Mouse (Mus musculus) heart, adult 2 months (tissue): ENCODE data around the gene Gpr62. TPM values are rescaled to one million over a fixed set of nuclear protein-coding genes. Genes with fewer than 3 reads are reported as not detected.

ENCODE experiments used
- DNase-seq, 2 experiments: peaks; one replicate each; pipeline ENCODE4 v3.0.0; 2021
- H3K27ac ChIP-seq: fragments of 200-600 bp; 2 replicates; pipeline ENCODE4 v1.8.1; 2022
- H3K27me3 ChIP-seq: fragments of 200-500 bp; 2 replicates; pipeline ENCODE4 v1.6.1; 2012; ENCODE audit warnings: mild to moderate bottlenecking, low read length, inconsistent platforms, mixed read lengths; ENCODE audit not compliant: control insufficient read depth, insufficient read depth
- H3K36me3 ChIP-seq: fragments of 200-500 bp; 2 replicates; pipeline ENCODE4 v1.6.1; 2012; ENCODE audit warnings: low read length, inconsistent platforms; ENCODE audit not compliant: control insufficient read depth, insufficient read depth
- H3K4me1 ChIP-seq: fragments of 200-500 bp; 2 replicates; pipeline ENCODE4 v1.6.1; 2011; ENCODE audit warnings: low read length; ENCODE audit not compliant: control insufficient read depth, insufficient read depth
- H3K4me3 ChIP-seq: fragments of 200-600 bp; 2 replicates; pipeline ENCODE4 v1.8.1; 2022
- H3K79me2 ChIP-seq: fragments of 200-500 bp; replicated peaks from 2 replicates; pipeline ENCODE4 v1.6.1; 2012; ENCODE audit warnings: mild to moderate bottlenecking, inconsistent platforms, low read length, moderate library complexity, mixed read lengths; ENCODE audit not compliant: control insufficient read depth, insufficient read depth
- H3K9ac ChIP-seq: fragments of 200-500 bp; 2 replicates; pipeline ENCODE4 v1.6.1; 2012; ENCODE audit warnings: low read depth, mild to moderate bottlenecking, control low read depth, inconsistent platforms, low read length, mixed read lengths
- CTCF ChIP-seq: fragments of 200-600 bp; IDR thresholded peaks from 2 replicates; pipeline ENCODE4 v1.8.1; 2022; ENCODE audit warnings: antibody characterized with exemption, mild to moderate bottlenecking, moderate library complexity
- EP300 ChIP-seq: fragments of 200-500 bp; IDR thresholded peaks from 2 replicates; pipeline ENCODE4 v1.6.1; 2011; ENCODE audit warnings: low read depth, low read length, control low read depth; ENCODE audit not compliant: insufficient read depth
- POLR2A ChIP-seq: fragments of 200-500 bp; IDR thresholded peaks from 2 replicates; pipeline ENCODE4 v1.6.1; 2011; ENCODE audit warnings: mild to moderate bottlenecking, low read depth, low read length, control low read depth; ENCODE audit not compliant: insufficient read depth
- WGBS: fragments of 180-500 bp; shearing (Covaris S2); methylation state at CpG from one replicate; pipeline ENCODE4 v1.1.7; 2018; 5-methylcytosine and 5-hydroxymethylcytosine counted together
- intact Hi-C: fragments of 180-260 bp; cut with DNase I; formaldehyde crosslinking; loops from one replicate; pipeline ENCODE4 v1.15.1; 2025
- polyA plus RNA-seq: library from polyadenylated mRNA; depleted of rRNA; stranded (reverse); fragments of >200 nt; gene quantifications from 2 replicates; pipeline ENCODE4 v1.2.3, GENCODE M21; 2012
- total RNA-seq, 2 experiments: library from RNA; stranded (reverse); gene quantifications; 2 replicates each; pipeline ENCODE4 v1.2.3; 2021

Gpr62 gene
- total and polyA plus RNA-seq, 3 experiments, result not detected

GRCm38 (mm10) chr9:106473753-106474105 lies 8.0 kb upstream of the Gpr62 start:
- DNase-seq, result peak in 1 of 2 experiments; percentile 27
- H3K27me3 ChIP-seq, result no peaks in the 10 kb centered on the region
- no peak overlapping the region for H3K4me3 ChIP-seq
- TF ChIP-seq CTCF (no peak), EP300 (no peak), POLR2A (no peak)
- intact Hi-C loops, result no loop called here
- H3K4me1 ChIP-seq, result peaks cover 13% of the 10 kb centered on the region
- no peak overlapping the region for H3K9ac ChIP-seq
- WGBS, result 72% methylated on average over 5 of the region's 5 CpGs
- H3K36me3 ChIP-seq, result no peaks in the 10 kb centered on the region
- no peaks in the 10 kb centered on the region for H3K79me2 ChIP-seq
- H3K27ac ChIP-seq, result peak overlapping the region; percentile 96; the same call in 1 of the 2 replicates

- Histone ChIP-seq H3K27me3 (no peaks in the 10 kb centered on the region), H3K9ac (no peak overlapping the region), H3K79me2 (no peaks in the 10 kb centered on the region), H3K4me3 (no peak overlapping the region), H3K36me3 (no peaks in the 10 kb centered on the region), H3K27ac (peak overlapping the region; percentile 75), H3K4me1 (peaks cover 13% of the 10 kb centered on the region)
- peak in 1 of 2 experiments; percentile 24 for DNase-seq
- 91% methylated on average over 16 of the region's 16 CpGs for WGBS
- intact Hi-C loops, result no loop called here
- no peak for TF ChIP-seq CTCF
- no peak for TF ChIP-seq POLR2A
- TF ChIP-seq EP300, result no peak
Observed at GRCm38 (mm10) chr9:106473081-106473752, 7.5 kb upstream of the Gpr62 start.

- 48% methylated on average over 4 of the region's 4 CpGs for WGBS
- Histone ChIP-seq H3K4me3 (no peak overlapping the region), H3K79me2 (no peaks in the 10 kb centered on the region), H3K36me3 (no peaks in the 10 kb centered on the region), H3K27ac (peak overlapping the region; percentile 75), H3K9ac (no peak overlapping the region), H3K4me1 (peaks cover 9% of the 10 kb centered on the region), H3K27me3 (no peaks in the 10 kb centered on the region)
- no peak for DNase-seq
- intact Hi-C loops, result no loop called here
- TF ChIP-seq CTCF (no peak), EP300 (no peak), POLR2A (no peak)
Observed at GRCm38 (mm10) chr9:106472321-106472720, 6.6 kb upstream of the Gpr62 start.

- Histone ChIP-seq H3K36me3 (no peaks in the 10 kb centered on the region), H3K27me3 (no peaks in the 10 kb centered on the region), H3K4me3 (peak overlapping the region; percentile 12; the same call in 1 of the 2 replicates), H3K4me1 (peaks cover 9% of the 10 kb centered on the region), H3K79me2 (no peaks in the 10 kb centered on the region), H3K9ac (peak overlapping the region; percentile 62), H3K27ac (peak overlapping the region; percentile 75)
- intact Hi-C loops, result no loop called here
- TF ChIP-seq CTCF (peak; percentile 38), POLR2A (peak; percentile 70), EP300 (no peak)
- DNase-seq, result peak; percentile 76 to 85
- WGBS, result 23% methylated on average over 5 of the region's 5 CpGs
Observed at GRCm38 (mm10) chr9:106471892-106472291, 6.2 kb upstream of the Gpr62 start.

GRCm38 (mm10) chr9:106470991-106471750 lies 5.4 kb upstream of the Gpr62 start:
- Histone ChIP-seq H3K9ac (no peak overlapping the region; the same call in 1 of the 2 replicates), H3K79me2 (no peaks in the 10 kb centered on the region), H3K27ac (peak overlapping the region; percentile 75), H3K36me3 (no peaks in the 10 kb centered on the region), H3K27me3 (no peaks in the 10 kb centered on the region), H3K4me3 (peak overlapping the region; percentile 12; the same call in 1 of the 2 replicates), H3K4me1 (peaks cover 7% of the 10 kb centered on the region)
- intact Hi-C loops, result no loop called here
- TF ChIP-seq EP300 (no peak), CTCF (no peak)
- 79% methylated on average over 14 of the region's 14 CpGs for WGBS
- peak in 1 of 2 experiments; percentile 16 for DNase-seq

- Histone ChIP-seq H3K4me1 (peaks cover 6% of the 10 kb centered on the region), H3K27ac (no peak overlapping the region), H3K79me2 (no peaks in the 10 kb centered on the region), H3K9ac (no peak overlapping the region), H3K4me3 (no peak overlapping the region), H3K27me3 (no peaks in the 10 kb centered on the region), H3K36me3 (no peaks in the 10 kb centered on the region)
- no peak for DNase-seq
- TF ChIP-seq POLR2A (no peak), EP300 (no peak), CTCF (no peak)
- 45% methylated on average over 9 of the region's 9 CpGs for WGBS
- intact Hi-C loops, result no loop called here
Observed at GRCm38 (mm10) chr9:106469776-106470175, 4.0 kb upstream of the Gpr62 start.
